Mouse (Mus musculus): ENCODE measurements at regions not wholly inside any gene's neighbourhood (a gene's known extent, or its start where the extent isn't known, plus 50 kb on each side); places are given as distances from the start of the nearest gene placed in this dataset.

GRCm38 (mm10) chr2:61029706-61030105 is 66.7 kb upstream of the Rbms1 start:
- no peak for TF ChIP-seq CTCF (IDR thresholded peaks at IDR 0.05; ENCODE audit: low read depth, low read length)
- TF ChIP-seq GATA2 (IDR thresholded peaks at IDR 0.05; ENCODE audit: borderline replicate concordance, low read depth, low read length) = no peak
- TF ChIP-seq POLR2AphosphoS5 (IDR thresholded peaks at IDR 0.05; ENCODE audit: insufficient replicate concordance, low read depth, low read length) = no peak
